Comparison of ENCODE assay signal across 13 mouse cellular contexts in genomic region chr17:45726249-45726648, GRCm38 (mm10). TPM values are rescaled to one million over a fixed set of nuclear protein-coding genes. Genes with fewer than 3 reads are reported as not detected.
DNase-seq lines count a peak whose midpoint lies in the region; ATAC-seq and TF ChIP-seq lines count a peak whose summit lies in the region.
"Had no signal": no experiment of that assay in that cellular context is flagged by ENCODE, and none has a peak within 500 bp of the region (broad histone marks: within the 10 kb centered on the region; RNA-seq: fewer than 3 reads in every experiment).

No protein-coding gene starts in this region.

- intact Hi-C loops in heart, adult 2 months (cut with DNase I) = no loop called here

- peaks cover 42% of the 10 kb centered on the region for H3K4me1 ChIP-seq in heart, embryonic 12.5 days (replicated peaks)
- H3K4me1 ChIP-seq in heart, adult 2 months (ENCODE audit: control insufficient read depth, insufficient read depth, low read length) = peaks cover 1% of the 10 kb centered on the region
- H3K4me1 ChIP-seq in lung, adult 2 months (ENCODE audit: control insufficient read depth, insufficient read depth, low read length) = peaks cover 4% of the 10 kb centered on the region

- no peak overlapping the region for H3K9ac ChIP-seq in heart, embryonic 12.5 days
- no peak overlapping the region for H3K9ac ChIP-seq in heart, adult 2 months (ENCODE audit: low read depth, low read length)
- H3K9ac ChIP-seq: neural tube, embryonic 12.5 days had no signal

- TF ChIP-seq EP300 in heart, adult 2 months (IDR thresholded peaks at IDR 0.05; ENCODE audit: insufficient read depth, low read depth, low read length) = no peak

- H3K79me2 ChIP-seq in heart, adult 2 months (replicated peaks; ENCODE audit: control insufficient read depth, insufficient read depth, low read length) = no peaks in the 10 kb centered on the region

- no peak overlapping the region for H3K4me2 ChIP-seq in heart, embryonic 12.5 days
- H3K4me2 ChIP-seq: neural tube, embryonic 12.5 days had no signal

- no peak overlapping the region for H3K4me3 ChIP-seq in heart, embryonic 12.5 days
- no peak overlapping the region for H3K4me3 ChIP-seq in heart, adult 2 months
- no peak overlapping the region for H3K4me3 ChIP-seq in lung, adult 2 months (replicated peaks; ENCODE audit: extremely low read depth, low read depth, low read length)
- H3K4me3 ChIP-seq: erythroblast, embryonic 14.5 days; neural tube, embryonic 12.5 days had no signal

- H3K27ac ChIP-seq in heart, embryonic 12.5 days (ENCODE audit: poor library complexity, severe bottlenecking) = no peak overlapping the region
- no peak overlapping the region for H3K27ac ChIP-seq in heart, adult 2 months
- H3K27ac ChIP-seq: macrophage; neural tube, embryonic 12.5 days had no signal

- ATAC-seq in heart, embryonic 12.5 days (ENCODE audit: insufficient number of reproducible peaks, low FRiP score) = peak; percentile 62

- DNase-seq in heart, adult 2 months = no peak
- DNase-seq in urinary bladder, postnatal 14 days (ENCODE audit: low spot score) = peak; percentile 54
- DNase-seq in urinary bladder, postnatal 10 days (ENCODE audit: low spot score) = no peak
- peak; percentile 32 for DNase-seq in lung, adult 2 months
- DNase-seq in urinary bladder, postnatal 36 days (ENCODE audit: low spot score in 2 of 2) = peak; percentile 50 to 67
- no peak for DNase-seq in cerebellum, adult 11 months
- no peak for DNase-seq in testis, postnatal 10 days (ENCODE audit: low spot score)
- DNase-seq: cerebellum, postnatal 36 days; kidney, adult 11 months had no signal

- no peak for TF ChIP-seq POLR2A in heart, adult 2 months (IDR thresholded peaks at IDR 0.05; ENCODE audit: insufficient read depth, low read depth, low read length)
- no peak for TF ChIP-seq POLR2A in lung, adult 2 months (IDR thresholded peaks at IDR 0.05; ENCODE audit: borderline replicate concordance, extremely low read depth, low read depth, low read length)

- H3K36me3 ChIP-seq in heart, embryonic 12.5 days = no peaks in the 10 kb centered on the region
- no peaks in the 10 kb centered on the region for H3K36me3 ChIP-seq in heart, adult 2 months (ENCODE audit: control insufficient read depth, insufficient read depth, low read length)
- H3K36me3 ChIP-seq: neural tube, embryonic 12.5 days had no signal

- WGBS in heart, embryonic 12.5 days = 58% methylated on average over 7 of the region's 7 CpGs
- 73% methylated on average over 7 of the region's 7 CpGs for WGBS in heart, adult 2 months
- 45% methylated on average over 7 of the region's 7 CpGs for WGBS in lung, adult 2 months

- no peak for TF ChIP-seq CTCF in heart, adult 2 months (IDR thresholded peaks at IDR 0.05)
- no peak for TF ChIP-seq CTCF in lung, adult 2 months (IDR thresholded peaks at IDR 0.05; ENCODE audit: insufficient read depth, low read length)

- H3K9me3 ChIP-seq in heart, embryonic 12.5 days (replicated peaks) = no peaks in the 10 kb centered on the region
- H3K9me3 ChIP-seq: neural tube, embryonic 12.5 days had no signal

- H3K27me3 ChIP-seq in heart, embryonic 12.5 days (replicated peaks) = peaks cover 12% of the 10 kb centered on the region; the same call in 1 of the 2 replicates
- H3K27me3 ChIP-seq in heart, adult 2 months (ENCODE audit: control insufficient read depth, insufficient read depth, low read length) = no peaks in the 10 kb centered on the region; the same call in 1 of the 2 replicates
- H3K27me3 ChIP-seq: neural tube, embryonic 12.5 days had no signal

RNA-seq across cellular contexts. Expression of gene 1600014C23Rik, which starts 7.4 kb away (rescaled TPM):
- 0.61 TPM in 1 of 2 replicates, not detected in the other for polyA plus RNA-seq in heart, embryonic 12.5 days (2016; fragmentation: Nextera tagmentation; extraction: Ambion mirVana)
- under 1 TPM in 1 of 2 experiments, not detected in 1; 0.66 TPM for total RNA-seq in heart, adult 2 months (2021)
- 0.88 TPM in 1 of 2 replicates, not detected in the other for polyA plus RNA-seq in heart, adult 2 months (2012; rRNA removed)
- polyA plus RNA-seq in lung, adult 2 months (2012; rRNA removed) = not detected in 2 replicates
- polyA plus RNA-seq: erythroblast, embryonic 14.5 days; macrophage; neural tube, embryonic 12.5 days had no signal

RNA-seq across cellular contexts. Expression of gene Tmem63b, which starts 39.5 kb away (rescaled TPM):
- polyA plus RNA-seq in heart, embryonic 12.5 days (2016; fragmentation: Nextera tagmentation; extraction: Ambion mirVana) = 41.2 and 41.4 TPM in 2 replicates
- 10 to 100 TPM; 81.8 to 90.1 TPM for total RNA-seq in heart, adult 2 months (2021)
- 122 and 154 TPM in 2 replicates for polyA plus RNA-seq in heart, adult 2 months (2012; rRNA removed)
- polyA plus RNA-seq in lung, adult 2 months (2012; rRNA removed) = 163 and 173 TPM in 2 replicates

RNA-seq across cellular contexts. Expression of gene Mrpl14, which starts 40.1 kb away (rescaled TPM):
- polyA plus RNA-seq in heart, embryonic 12.5 days (2016; fragmentation: Nextera tagmentation; extraction: Ambion mirVana) = 128 and 129 TPM in 2 replicates
- 100 to 1,000 TPM; 149 to 161 TPM for total RNA-seq in heart, adult 2 months (2021)
- polyA plus RNA-seq in heart, adult 2 months (2012; rRNA removed) = 133 and 170 TPM in 2 replicates
- polyA plus RNA-seq in lung, adult 2 months (2012; rRNA removed) = 131 and 171 TPM in 2 replicates

Comparison
In these comparisons a context has a peak if more than half of its experiments do, and no peak if none do; other contexts are left out.
1. DNase-seq: peak in urinary bladder, postnatal 14 days (single experiment), lung, adult 2 months (single experiment) and urinary bladder, postnatal 36 days (2 of 2); none in heart, adult 2 months (0 of 2), urinary bladder, postnatal 10 days (single experiment), cerebellum, adult 11 months (single experiment) and testis, postnatal 10 days (single experiment).